Mouse (Mus musculus) natural killer cell, adult 2 months (primary cell): ENCODE measurements around the gene Nol12.

Source experiments
- DNase-seq, 2 experiments: peaks; one replicate each; pipeline ENCODE4 v3.0.0; 2022; ENCODE audit warnings: low spot score in 2 of 2

Nol12 gene

GRCm38 (mm10) chr15:78916052-78916826 lies 18.5 kb upstream of the Nol12 start:
- no peak for DNase-seq

GRCm38 (mm10) chr15:78918126-78918525 lies 16.6 kb upstream of the Nol12 start:
- no peak for DNase-seq

GRCm38 (mm10) chr15:78919914-78920313 lies 14.8 kb upstream of the Nol12 start:
- DNase-seq: no peak

- DNase-seq: no peak
Observed at GRCm38 (mm10) chr15:78922700-78923099, 12.0 kb upstream of the Nol12 start.

- DNase-seq: peak; percentile 66 to 77
Observed at GRCm38 (mm10) chr15:78923585-78923984, 11.1 kb upstream of the Nol12 start.

GRCm38 (mm10) chr15:78925129-78925528 lies 9.6 kb upstream of the Nol12 start:
- DNase-seq: no peak

GRCm38 (mm10) chr15:78926021-78926919 lies 8.5 kb upstream of the Nol12 start, which contains the start of gene Lgals1:
TSS of gene Lgals1 (plus strand) at chr15:78926725.
- peak; percentile 73 to 84 for DNase-seq

- DNase-seq: no peak
Observed at GRCm38 (mm10) chr15:78927021-78927787, 7.5 kb upstream of the Nol12 start.

GRCm38 (mm10) chr15:78927788-78928457 lies 6.8 kb upstream of the Nol12 start:
- DNase-seq: peak; percentile 89 to 90

GRCm38 (mm10) chr15:78928539-78928938 lies 6.2 kb upstream of the Nol12 start:
- no peak for DNase-seq

- DNase-seq: no peak
Observed at GRCm38 (mm10) chr15:78930192-78930706, 4.5 kb upstream of the Nol12 start.

- no peak for DNase-seq
Observed at GRCm38 (mm10) chr15:78930801-78931426, 3.8 kb upstream of the Nol12 start.

GRCm38 (mm10) chr15:78931577-78931976 lies 3.2 kb upstream of the Nol12 start:
- DNase-seq: peak; percentile 76 to 79

GRCm38 (mm10) chr15:78936403-78936802 lies 1.7 kb downstream of the Nol12 start:
- DNase-seq: no peak

GRCm38 (mm10) chr15:78937311-78937710 lies 2.6 kb downstream of the Nol12 start:
- DNase-seq: no peak

GRCm38 (mm10) chr15:78937963-78938362 lies 3.2 kb downstream of the Nol12 start:
- no peak for DNase-seq

- no peak for DNase-seq
Observed at GRCm38 (mm10) chr15:78940325-78940724, 5.6 kb downstream of the Nol12 start.

GRCm38 (mm10) chr15:78942663-78943062 lies 7.9 kb downstream of the Nol12 start:
- DNase-seq: peak; percentile 36 to 61

- no peak for DNase-seq
Observed at GRCm38 (mm10) chr15:78946232-78946631, 11.5 kb downstream of the Nol12 start.

GRCm38 (mm10) chr15:78947657-78948056 lies 12.9 kb downstream of the Nol12 start, which contains the start of gene Triobp:
TSS of gene Triobp (plus strand) at chr15:78947724.
- peak; percentile 54 to 65 for DNase-seq
